Mouse (Mus musculus) neural tube, embryonic 13.5 days (tissue): ENCODE results near the gene Il27ra. TPM values are rescaled to one million over a fixed set of nuclear protein-coding genes. Genes with fewer than 3 reads are reported as not detected.

Experiments
- ATAC-seq: fragments of 200-750 bp; cut with Nextera tagmentation; 2 replicates; pipeline ENCODE4 v1.8.0; 2017; ENCODE audit warnings: low read depth, mild to moderate bottlenecking, moderate TSS enrichment, moderate library complexity
- H3K27ac ChIP-seq: fragments of 300-500 bp; sonication (generic); replicated peaks from 2 replicates; pipeline ENCODE4 v1.5.1; 2015; ENCODE audit warnings: moderate library complexity, mild to moderate bottlenecking, inconsistent platforms
- H3K27me3 ChIP-seq: fragments of 300-500 bp; sonication (generic); 2 replicates; pipeline ENCODE4 v1.6.1; 2015; ENCODE audit warnings: mild to moderate bottlenecking, inconsistent platforms
- H3K36me3 ChIP-seq: fragments of 300-500 bp; sonication (generic); 2 replicates; pipeline ENCODE4 v1.6.1; 2015; ENCODE audit warnings: mild to moderate bottlenecking, inconsistent platforms
- H3K4me1 ChIP-seq: fragments of 300-500 bp; sonication (generic); replicated peaks from 2 replicates; pipeline ENCODE4 v1.6.1; 2015; ENCODE audit warnings: inconsistent platforms
- H3K4me2 ChIP-seq: fragments of 300-500 bp; sonication (generic); 2 replicates; pipeline ENCODE4 v1.6.1; 2015; ENCODE audit warnings: inconsistent platforms, mild to moderate bottlenecking, moderate library complexity
- H3K4me3 ChIP-seq: fragments of 300-500 bp; sonication (generic); 2 replicates; pipeline ENCODE4 v1.5.1; 2015; ENCODE audit warnings: mild to moderate bottlenecking, inconsistent platforms
- H3K9ac ChIP-seq: fragments of 300-500 bp; sonication (generic); 2 replicates; pipeline ENCODE4 v1.6.1; 2015; ENCODE audit warnings: moderate library complexity, mild to moderate bottlenecking, inconsistent platforms
- H3K9me3 ChIP-seq: fragments of 300-500 bp; sonication (generic); 2 replicates; pipeline ENCODE4 v1.6.1; 2016; ENCODE audit warnings: inconsistent platforms
- WGBS: fragments of 180-500 bp; shearing (Covaris S2); methylation state at CpG from one replicate; pipeline ENCODE4 v1.1.7; 2015; 5-methylcytosine and 5-hydroxymethylcytosine counted together
- microRNA counts: library from miRNA; unstranded; fragments of <30 nt; microRNA quantifications from one replicate; lab custom pipeline; 2016
- microRNA-seq: library from miRNA; unstranded; fragments of <30 nt; microRNA quantifications from one replicate; pipeline ENCODE4, GENCODE M21; 2016
- polyA plus RNA-seq: library from polyadenylated mRNA; unstranded; fragments of >200 nt; fragmentation: Nextera tagmentation; extraction: Ambion mirVana; gene quantifications from 2 replicates; pipeline ENCODE4 v1.2.1, GENCODE M21; 2015

The Il27ra gene
- polyA plus RNA-seq, 1 experiment from 2014 or later, result 0.43 TPM

DNA sequence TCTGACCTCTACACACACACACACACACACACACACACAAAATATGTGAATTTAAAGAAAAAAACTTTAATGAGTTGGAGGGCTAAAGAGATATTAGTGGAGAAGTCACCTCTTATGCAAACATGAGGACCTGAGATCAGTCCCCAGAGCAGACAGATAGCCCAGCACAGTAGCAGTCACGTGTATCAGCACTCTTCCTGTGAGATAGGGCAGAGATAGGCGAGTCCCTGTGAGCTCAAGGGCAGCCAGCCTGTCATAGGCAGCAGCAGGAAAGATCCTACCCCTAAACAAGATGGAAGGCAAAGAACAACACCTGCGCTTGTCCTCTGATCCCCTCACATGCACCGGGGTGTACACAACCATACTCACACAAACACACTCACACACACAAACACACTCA is 59.9 kb downstream of the Il27ra start:
- no peak overlapping the region for H3K27ac ChIP-seq
- peaks cover 29% of the 10 kb centered on the region for H3K4me1 ChIP-seq
- H3K27me3 ChIP-seq, result no peaks in the 10 kb centered on the region
- H3K9me3 ChIP-seq, result no peaks in the 10 kb centered on the region
- ATAC-seq, result no peak
- H3K4me3 ChIP-seq, result no peak overlapping the region
- peaks cover 76% of the 10 kb centered on the region for H3K36me3 ChIP-seq
- 89% methylated on average over 4 of the region's 4 CpGs for WGBS
- H3K4me2 ChIP-seq, result no peak overlapping the region
- H3K9ac ChIP-seq, result no peak overlapping the region

DNA sequence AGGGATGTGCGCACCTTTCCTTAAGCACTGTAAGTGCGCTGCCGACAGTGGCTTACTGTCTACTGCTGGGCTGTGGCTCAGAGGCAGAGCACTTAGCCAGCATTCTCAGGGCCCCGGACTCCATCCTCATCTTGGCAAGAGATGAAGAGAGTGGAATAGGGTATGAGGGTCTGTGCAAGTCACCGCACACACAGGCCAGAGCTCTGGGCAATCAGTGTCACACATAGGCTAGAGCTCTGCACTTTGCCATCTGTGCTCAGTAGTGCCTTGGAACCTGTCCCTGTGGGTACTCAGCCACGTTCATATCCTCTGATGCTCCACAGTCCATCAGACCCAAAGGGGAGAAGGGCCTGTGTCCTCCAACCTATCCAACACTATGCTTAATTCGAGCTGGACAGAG is 60.9 kb downstream of the Il27ra start:
- H3K4me1 ChIP-seq, result peaks cover 39% of the 10 kb centered on the region
- H3K4me2 ChIP-seq, result no peak overlapping the region
- H3K9me3 ChIP-seq, result no peaks in the 10 kb centered on the region
- no peak overlapping the region for H3K9ac ChIP-seq
- H3K27ac ChIP-seq, result no peak overlapping the region
- no peak for ATAC-seq
- H3K27me3 ChIP-seq, result no peaks in the 10 kb centered on the region
- H3K4me3 ChIP-seq, result no peak overlapping the region
- H3K36me3 ChIP-seq, result peaks cover 67% of the 10 kb centered on the region
- 96% methylated on average over 7 of the region's 7 CpGs for WGBS

DNA sequence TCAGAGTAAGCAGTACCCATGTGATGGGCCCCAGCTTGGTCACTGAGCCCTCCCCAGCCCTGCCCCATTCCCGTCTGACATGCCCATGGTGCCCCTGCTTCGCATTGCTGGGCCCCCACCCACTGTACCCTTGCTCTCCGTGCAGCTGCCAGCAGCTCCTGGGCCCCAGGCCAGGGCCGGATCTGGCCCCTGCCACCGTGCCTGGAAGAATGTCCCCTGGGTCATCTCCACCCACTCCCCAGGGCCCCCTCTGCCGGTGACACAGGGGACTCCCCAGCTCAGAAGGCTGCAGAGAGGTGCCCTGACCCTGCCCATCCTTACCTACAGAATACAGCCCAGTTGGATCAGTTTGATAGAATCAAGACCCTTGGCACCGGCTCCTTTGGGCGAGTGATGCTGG is 61.5 kb downstream of the Il27ra start:
- Histone ChIP-seq H3K27me3 (no peaks in the 10 kb centered on the region), H3K27ac (no peak overlapping the region), H3K9me3 (no peaks in the 10 kb centered on the region), H3K9ac (no peak overlapping the region), H3K36me3 (peaks cover 60% of the 10 kb centered on the region), H3K4me3 (no peak overlapping the region), H3K4me1 (peaks cover 42% of the 10 kb centered on the region), H3K4me2 (no peak overlapping the region)
- 80% methylated on average over 8 of the region's 8 CpGs for WGBS
- ATAC-seq, result no peak

MicroRNAs within 50 kb of the gene (microRNA counts, 519-probe panel; counts per million panel counts)
- microRNA mmu-miR-1199 (lab: Ali Mortazavi, UCI) (not detected), microRNA mmu-miR-709 (lab: Ali Mortazavi, UCI) (3,297 counts per million, percentile 41 among the panel's probes with 10 or more counts)

Small RNAs within 50 kb of the gene (microRNA-seq; reads per million reads assigned to microRNA genes)
- gene Mir1199, result not detected
- gene Mir709, result not detected
- 1.0 reads per million for gene Mir8111

Other genes with a start within 250 kb of the Il27ra start
- 40.0 and 40.1 TPM in 2 replicates for gene Adgrl1, start 142.5 kb downstream of the Il27ra start, polyA plus RNA-seq
- gene Gm10644, start 87.4 kb downstream of the Il27ra start, polyA plus RNA-seq, result 0.62 and 0.77 TPM in 2 replicates
- 12.7 and 14.6 TPM in 2 replicates for gene Asf1b, start 87.1 kb downstream of the Il27ra start, polyA plus RNA-seq
- gene Prkaca, start 69.6 kb downstream of the Il27ra start, polyA plus RNA-seq, result 203 and 207 TPM in 2 replicates
- 8.0 and 8.3 TPM in 2 replicates for gene Samd1, start 44.9 kb downstream of the Il27ra start, polyA plus RNA-seq
- gene 1700067K01Rik, start 41.1 kb downstream of the Il27ra start, polyA plus RNA-seq, result 0.62 and 0.87 TPM in 2 replicates
- 1.0 TPM in 1 of 2 replicates, not detected in the other for gene 2210011C24Rik, start 30.4 kb downstream of the Il27ra start, polyA plus RNA-seq
- 7.4 and 8.5 TPM in 2 replicates for gene Palm3, start 21.1 kb downstream of the Il27ra start, polyA plus RNA-seq
- not detected in 2 replicates for gene Rln3, start 2.4 kb upstream of the Il27ra start, polyA plus RNA-seq
- 1.9 and 2.2 TPM in 2 replicates for gene Gm10643, start 22.5 kb upstream of the Il27ra start, polyA plus RNA-seq
- gene Rfx1, start 24.2 kb upstream of the Il27ra start, polyA plus RNA-seq, result 8.1 and 8.2 TPM in 2 replicates
- gene Dcaf15, start 62.2 kb upstream of the Il27ra start, polyA plus RNA-seq, result 16.5 and 16.8 TPM in 2 replicates
- gene Podnl1, start 83.4 kb upstream of the Il27ra start, polyA plus RNA-seq, result 0.36 and 0.51 TPM in 2 replicates
- 24.3 and 25.6 TPM in 2 replicates for gene Cc2d1a, start 105.3 kb upstream of the Il27ra start, polyA plus RNA-seq
- gene 4930432K21Rik, start 105.4 kb upstream of the Il27ra start, polyA plus RNA-seq, result 1.4 and 1.6 TPM in 2 replicates
- gene Nanos3, start 142.6 kb upstream of the Il27ra start, polyA plus RNA-seq, result 6.1 and 10.1 TPM in 2 replicates
- 32.9 and 34.7 TPM in 2 replicates for gene Zswim4, start 194.5 kb upstream of the Il27ra start, polyA plus RNA-seq
- 255 and 273 TPM in 2 replicates for gene D8Ertd738e, start 207.1 kb upstream of the Il27ra start, polyA plus RNA-seq
- 50.6 and 50.8 TPM in 2 replicates for gene Mri1, start 214.7 kb upstream of the Il27ra start, polyA plus RNA-seq
- 23.3 and 30.4 TPM in 2 replicates for gene Ccdc130, start 227.8 kb upstream of the Il27ra start, polyA plus RNA-seq